Mouse (Mus musculus) spleen, adult 2 months (tissue): ENCODE measurements around the gene Rras2. TPM values are rescaled to one million over a fixed set of nuclear protein-coding genes. Genes with fewer than 3 reads are reported as not detected.

Experiments
- DNase-seq, 2 experiments: peaks; one replicate each; pipeline versions ENCODE4 v3.0.0 to v3.0.0-alpha.2; 2012 to 2021; ENCODE audit warnings: low spot score in 2 of 2, low read depth in 1 of 2
- H3K27ac ChIP-seq: fragments of 200-500 bp; 2 replicates; pipeline ENCODE4 v1.5.1; 2012; ENCODE audit warnings: low read length, inconsistent platforms; ENCODE audit not compliant: insufficient read depth
- H3K27me3 ChIP-seq: fragments of 200-500 bp; 2 replicates; pipeline ENCODE4 v1.6.1; 2012; ENCODE audit warnings: mild to moderate bottlenecking, moderate library complexity, low read length, inconsistent platforms; ENCODE audit not compliant: control insufficient read depth, insufficient read depth
- H3K36me3 ChIP-seq: fragments of 200-500 bp; 2 replicates; pipeline ENCODE4 v1.6.1; 2012; ENCODE audit warnings: mild to moderate bottlenecking, low read length, inconsistent platforms; ENCODE audit not compliant: control insufficient read depth, insufficient read depth
- H3K4me1 ChIP-seq: fragments of 200-500 bp; 2 replicates; pipeline ENCODE4 v1.6.1; 2011; ENCODE audit warnings: inconsistent platforms; ENCODE audit not compliant: control insufficient read depth, insufficient read depth, insufficient read length
- H3K4me3 ChIP-seq: fragments of 200-500 bp; 2 replicates; pipeline ENCODE4 v1.5.1; 2011; ENCODE audit warnings: mild to moderate bottlenecking, inconsistent platforms; ENCODE audit not compliant: insufficient read depth, insufficient read length; ENCODE audit errors: extremely low read depth
- CTCF ChIP-seq: fragments of 200-500 bp; IDR thresholded peaks from 2 replicates; pipeline ENCODE4 v1.5.1; 2011; ENCODE audit warnings: mild to moderate bottlenecking, inconsistent platforms; ENCODE audit not compliant: insufficient read depth, insufficient read length, insufficient replicate concordance; ENCODE audit errors: extremely low read depth
- POLR2A ChIP-seq: fragments of 200-500 bp; IDR thresholded peaks from 2 replicates; pipeline ENCODE4 v1.6.1; 2011; ENCODE audit warnings: low read depth, low read length, inconsistent platforms
- WGBS: fragments of 180-500 bp; shearing (Covaris S2); methylation state at CpG from one replicate; pipeline ENCODE4 v1.1.7; 2018; 5-methylcytosine and 5-hydroxymethylcytosine counted together
- polyA plus RNA-seq: library from polyadenylated mRNA; depleted of rRNA; stranded (reverse); fragments of >200 nt; gene quantifications from 2 replicates; pipeline ENCODE4 v1.2.3, GENCODE M21; 2012

Rras2 gene
- polyA plus RNA-seq, 1 experiment: 14.4 TPM

DNA sequence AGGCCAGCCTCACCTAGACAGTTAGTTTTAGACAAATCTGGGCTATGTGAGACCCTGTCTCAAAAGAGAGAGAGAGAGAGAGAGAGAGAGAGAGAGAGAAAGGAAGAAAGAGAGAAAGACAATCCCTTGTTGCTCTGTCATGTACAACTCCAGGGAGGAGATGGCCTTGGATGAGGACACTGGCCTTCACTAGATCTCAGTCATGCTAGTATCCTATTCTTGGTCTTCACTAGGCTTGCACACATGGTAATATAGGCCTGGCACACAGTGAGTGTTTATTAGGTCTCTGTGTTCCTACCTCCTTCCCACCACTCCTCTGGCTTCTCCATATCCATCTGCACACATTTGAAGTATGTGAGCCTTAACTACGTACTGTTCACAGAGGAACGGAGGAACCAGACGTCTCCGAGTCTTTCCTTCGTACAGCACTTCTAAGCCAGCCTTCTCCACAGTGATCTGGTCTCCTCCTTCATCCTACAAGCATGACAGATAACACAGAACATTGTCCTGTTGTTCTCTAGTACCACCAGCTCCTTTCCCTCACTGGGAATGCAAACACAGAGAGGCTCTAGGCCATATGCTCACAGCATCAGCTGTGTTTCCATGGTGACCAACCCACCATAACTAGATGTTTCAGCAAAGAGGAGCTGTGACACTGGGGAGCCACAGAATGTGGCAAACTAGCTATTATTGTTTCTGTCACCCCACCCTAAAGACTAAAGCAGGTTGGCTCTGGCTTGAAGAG lies 33.6 kb upstream of the Rras2 start:
- Histone ChIP-seq H3K4me3 (no peak overlapping the region), H3K27ac (no peak overlapping the region), H3K36me3 (no peaks in the 10 kb centered on the region), H3K4me1 (no peaks in the 10 kb centered on the region), H3K27me3 (no peaks in the 10 kb centered on the region)
- no peak for DNase-seq
- TF ChIP-seq CTCF: no peak
- TF ChIP-seq POLR2A: no peak
- 94% methylated on average over 5 of the region's 5 CpGs for WGBS

DNA sequence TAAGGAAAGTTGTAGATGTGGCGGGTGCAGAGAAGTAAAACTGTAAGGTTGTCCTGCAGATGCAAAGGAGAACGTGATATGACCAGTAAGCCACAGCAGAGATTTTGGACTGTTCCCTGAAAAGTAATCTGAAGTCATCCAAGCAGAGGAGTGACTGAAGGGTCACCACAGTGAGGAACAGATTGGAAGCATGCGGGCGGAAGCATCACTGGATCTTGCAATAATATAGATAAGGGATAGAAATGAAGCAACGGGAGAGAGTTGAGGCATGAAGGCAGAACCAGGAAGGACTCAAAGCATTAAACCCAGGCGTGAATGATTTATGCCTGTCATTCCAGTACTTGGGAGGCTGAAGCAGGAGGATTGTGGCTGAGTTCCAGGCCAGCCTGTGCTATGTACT lies 32.0 kb upstream of the Rras2 start:
- Histone ChIP-seq H3K27me3 (no peaks in the 10 kb centered on the region), H3K4me1 (no peaks in the 10 kb centered on the region), H3K27ac (no peak overlapping the region), H3K36me3 (no peaks in the 10 kb centered on the region), H3K4me3 (no peak overlapping the region)
- 92% methylated on average over 6 of the region's 6 CpGs for WGBS
- no peak for DNase-seq
- no peak for TF ChIP-seq CTCF
- no peak for TF ChIP-seq POLR2A

DNA sequence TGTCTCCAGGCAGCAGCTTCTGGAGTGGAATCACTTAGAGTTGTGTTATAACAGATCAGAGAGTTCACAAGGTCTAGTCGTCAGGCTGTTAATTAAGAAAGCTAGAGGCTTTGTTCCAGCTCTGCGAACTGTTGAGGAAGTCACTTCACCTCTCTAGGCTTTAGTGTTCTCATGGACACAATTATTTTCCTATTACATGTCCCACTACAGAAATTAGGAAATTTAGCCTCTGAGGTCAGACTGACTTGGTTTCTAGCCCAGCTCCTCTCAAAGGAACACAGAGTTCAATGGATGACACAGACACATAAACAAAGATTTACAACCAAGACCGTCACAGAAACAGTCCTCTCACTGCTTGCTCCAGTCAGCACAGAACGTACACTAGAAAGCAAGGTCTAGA lies 31.6 kb upstream of the Rras2 start:
- Histone ChIP-seq H3K36me3 (no peaks in the 10 kb centered on the region), H3K4me1 (no peaks in the 10 kb centered on the region), H3K27ac (no peak overlapping the region), H3K4me3 (no peak overlapping the region), H3K27me3 (no peaks in the 10 kb centered on the region)
- WGBS: 76% methylated on average over 4 of the region's 4 CpGs
- TF ChIP-seq POLR2A (no peak), CTCF (no peak)
- DNase-seq: no peak

DNA sequence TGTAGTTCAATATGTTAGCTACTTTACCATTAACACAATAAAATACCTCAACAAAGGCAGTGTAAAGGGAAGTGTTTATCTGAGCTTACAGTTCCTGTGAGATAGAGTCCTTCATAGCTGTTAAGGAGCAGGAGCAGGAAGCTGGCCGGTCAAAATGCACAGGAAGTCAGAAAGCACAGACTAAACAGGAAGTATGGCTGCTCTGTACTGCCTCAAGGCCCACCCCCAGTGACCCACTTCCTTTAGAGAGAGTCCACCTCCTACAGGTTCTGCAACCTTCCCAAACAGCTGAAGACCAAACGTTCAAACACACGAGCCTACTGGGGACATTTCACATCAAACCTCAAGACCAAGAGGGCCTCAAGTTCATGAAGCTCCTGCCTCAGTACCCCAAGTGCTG lies 28.3 kb upstream of the Rras2 start:
- Histone ChIP-seq H3K27ac (no peak overlapping the region), H3K27me3 (no peaks in the 10 kb centered on the region), H3K36me3 (no peaks in the 10 kb centered on the region), H3K4me1 (no peaks in the 10 kb centered on the region), H3K4me3 (no peak overlapping the region)
- no peak for DNase-seq
- TF ChIP-seq CTCF: no peak
- no peak for TF ChIP-seq POLR2A
- 53% methylated on average over 3 of the region's 3 CpGs for WGBS

DNA sequence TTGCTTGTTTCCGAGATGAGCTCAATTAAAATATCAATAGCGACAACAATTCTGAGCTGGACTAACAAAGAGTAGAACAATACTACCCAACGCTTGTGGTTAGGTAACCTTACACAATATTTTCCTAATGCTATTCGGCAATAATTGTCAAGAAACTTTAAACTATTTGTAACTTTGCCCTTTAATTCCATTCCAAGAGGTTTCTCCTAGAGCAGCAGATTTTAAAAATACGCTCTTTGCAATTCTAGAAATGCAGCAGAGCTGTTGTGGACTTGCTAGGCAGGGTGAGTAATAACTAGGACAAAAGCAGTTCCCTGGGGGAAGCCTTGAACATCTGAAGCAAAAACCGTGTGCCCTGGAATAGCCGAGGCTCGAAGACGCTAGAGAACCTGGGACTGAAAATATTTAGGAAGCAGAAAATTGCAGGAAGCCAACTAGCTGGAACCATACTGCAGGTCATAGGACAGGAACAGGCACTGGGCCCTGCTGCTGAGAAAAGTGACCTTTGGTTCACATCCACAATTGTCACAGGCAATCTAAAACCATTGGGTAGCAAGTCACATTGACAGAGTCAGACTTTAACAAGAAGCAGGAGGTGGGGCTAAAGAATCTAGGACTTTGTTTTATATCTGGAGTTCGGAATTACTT lies 24.7 kb upstream of the Rras2 start:
- 81% methylated on average over 10 of the region's 10 CpGs for WGBS

DNA sequence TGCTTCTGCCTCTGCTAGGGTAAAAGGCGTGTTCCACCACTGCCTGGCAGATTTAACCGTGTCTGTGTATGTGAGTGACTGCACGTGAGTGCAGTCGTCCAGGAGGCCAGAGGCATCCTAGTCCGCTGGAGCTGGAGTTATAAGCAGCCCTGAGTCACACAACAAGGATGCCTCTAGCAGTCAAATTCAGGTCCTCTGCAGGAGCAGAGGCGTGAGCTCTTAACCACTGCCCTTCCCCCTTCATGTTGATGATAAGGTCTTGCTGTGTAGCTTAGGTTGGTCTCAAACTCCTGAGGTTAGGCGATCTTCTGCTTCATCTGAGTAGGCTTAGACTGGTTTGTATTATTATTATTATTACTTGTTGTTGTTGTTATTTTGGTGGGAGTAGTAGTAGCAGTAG lies 22.4 kb upstream of the Rras2 start:
- Histone ChIP-seq H3K4me1 (no peaks in the 10 kb centered on the region), H3K27me3 (no peaks in the 10 kb centered on the region), H3K27ac (no peak overlapping the region), H3K4me3 (no peak overlapping the region), H3K36me3 (no peaks in the 10 kb centered on the region)
- TF ChIP-seq POLR2A: no peak
- TF ChIP-seq CTCF: no peak
- 80% methylated on average over 7 of the region's 7 CpGs for WGBS
- no peak for DNase-seq

More for the DNA sequence above, 24.7 kb upstream of the Rras2 start:
- no peaks in the 10 kb centered on the region for H3K27me3 ChIP-seq
- H3K36me3 ChIP-seq: no peaks in the 10 kb centered on the region
- DNase-seq: no peak
- no peak overlapping the region for H3K4me3 ChIP-seq
- no peaks in the 10 kb centered on the region for H3K4me1 ChIP-seq
- no peak overlapping the region for H3K27ac ChIP-seq
- TF ChIP-seq CTCF (no peak), POLR2A (no peak)

DNA sequence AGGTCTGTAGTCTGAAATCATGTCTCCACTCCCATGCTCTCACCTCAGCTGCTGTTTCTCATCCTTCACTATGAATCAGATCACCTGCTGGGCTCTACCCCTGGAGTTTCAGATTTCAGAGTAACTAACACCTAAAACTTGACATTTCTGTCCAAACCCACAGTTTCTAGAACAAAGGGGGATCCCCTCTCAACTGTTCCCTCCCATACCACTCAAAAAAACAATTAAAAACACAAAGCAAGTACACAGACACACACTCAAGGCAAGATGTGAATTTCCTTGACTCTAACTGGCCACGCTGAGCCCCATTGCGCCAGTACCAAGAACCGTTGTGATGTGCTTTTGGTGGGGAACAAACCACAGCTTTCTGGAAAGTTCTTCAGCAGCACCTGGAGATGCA lies 21.8 kb upstream of the Rras2 start:
- no peaks in the 10 kb centered on the region for H3K27me3 ChIP-seq
- no peak for DNase-seq
- H3K4me1 ChIP-seq: no peaks in the 10 kb centered on the region
- no peak overlapping the region for H3K4me3 ChIP-seq
- H3K36me3 ChIP-seq: no peaks in the 10 kb centered on the region
- no peak overlapping the region for H3K27ac ChIP-seq
- 73% methylated on average over 3 of the region's 3 CpGs for WGBS
- TF ChIP-seq POLR2A: no peak
- no peak for TF ChIP-seq CTCF
